Mouse (Mus musculus): ENCODE results near the gene Plch2. TPM values are rescaled to one million over a fixed set of nuclear protein-coding genes. Genes with fewer than 3 reads are reported as not detected.

Gene Plch2
- 1.5 and 1.8 TPM in 2 replicates for polyA plus RNA-seq (2016; fragmentation: Nextera tagmentation; extraction: Ambion mirVana)

GRCm38 (mm10) chr4:155056724-155057123, at the start of gene Plch2:
Gene Plch2 (minus strand): TSS chr4:155056784.
- H3K27ac ChIP-seq, result no peak within 1 kb of the TSS; the same call in 1 of the 2 replicates
- H3K4me3 ChIP-seq, result no peak within 1 kb of the TSS
- peaks cover 11% of the 10 kb centered on the region; the same call in 1 of the 2 replicates for H3K4me1 ChIP-seq
- DNase-seq (ENCODE audit: low spot score), result no peak
- peaks cover 32% of the 10 kb centered on the region; the same call in 1 of the 2 replicates for H3K27me3 ChIP-seq (ENCODE audit: low read depth, poor library complexity, severe bottlenecking)
- WGBS, result 70% methylated on average over 10 of the region's 10 CpGs
- no peaks in the 10 kb centered on the region for H3K9me3 ChIP-seq (replicated peaks)
- no peaks in the 10 kb centered on the region for H3K36me3 ChIP-seq

DNA sequence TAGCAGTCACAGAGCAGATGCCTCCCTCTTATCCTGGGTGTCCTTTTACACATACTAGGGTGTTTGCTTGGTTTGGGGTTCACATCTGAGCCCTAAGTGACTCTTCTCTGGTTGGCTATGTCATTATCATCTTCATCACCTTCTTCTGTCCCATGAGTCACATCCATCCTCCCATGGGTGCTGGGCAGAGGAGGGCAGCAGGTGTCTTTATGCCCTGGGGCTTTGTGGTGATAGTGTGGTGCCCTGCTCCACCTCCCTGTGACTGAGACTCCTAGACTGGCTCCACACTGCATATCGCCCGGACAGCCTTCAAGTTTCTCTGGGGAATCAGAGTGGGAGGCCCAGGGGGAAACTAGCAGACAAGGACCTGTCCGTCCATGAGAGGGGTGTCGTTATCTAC, 42.0 kb upstream of the Plch2 start:
- 90% methylated on average over 4 of the region's 4 CpGs for WGBS
- no peaks in the 10 kb centered on the region for H3K36me3 ChIP-seq
- H3K27me3 ChIP-seq (ENCODE audit: low read depth, poor library complexity, severe bottlenecking), result no peaks in the 10 kb centered on the region
- no peak for DNase-seq (ENCODE audit: low spot score)
- no peak overlapping the region for H3K4me3 ChIP-seq
- no peak overlapping the region for H3K27ac ChIP-seq
- H3K9me3 ChIP-seq (replicated peaks), result no peaks in the 10 kb centered on the region
- peaks cover 35% of the 10 kb centered on the region for H3K4me1 ChIP-seq

GRCm38 (mm10) chr4:155097452-155097851, 40.9 kb upstream of the Plch2 start:
- no peaks in the 10 kb centered on the region for H3K9me3 ChIP-seq (replicated peaks)
- H3K4me1 ChIP-seq, result peaks cover 37% of the 10 kb centered on the region
- H3K4me3 ChIP-seq, result no peak overlapping the region
- no peak for DNase-seq (ENCODE audit: low spot score)
- H3K27me3 ChIP-seq (ENCODE audit: low read depth, poor library complexity, severe bottlenecking), result no peaks in the 10 kb centered on the region
- H3K36me3 ChIP-seq, result peaks cover 10% of the 10 kb centered on the region
- H3K27ac ChIP-seq, result no peak overlapping the region
- WGBS, result 83% methylated on average over 6 of the region's 6 CpGs

DNA sequence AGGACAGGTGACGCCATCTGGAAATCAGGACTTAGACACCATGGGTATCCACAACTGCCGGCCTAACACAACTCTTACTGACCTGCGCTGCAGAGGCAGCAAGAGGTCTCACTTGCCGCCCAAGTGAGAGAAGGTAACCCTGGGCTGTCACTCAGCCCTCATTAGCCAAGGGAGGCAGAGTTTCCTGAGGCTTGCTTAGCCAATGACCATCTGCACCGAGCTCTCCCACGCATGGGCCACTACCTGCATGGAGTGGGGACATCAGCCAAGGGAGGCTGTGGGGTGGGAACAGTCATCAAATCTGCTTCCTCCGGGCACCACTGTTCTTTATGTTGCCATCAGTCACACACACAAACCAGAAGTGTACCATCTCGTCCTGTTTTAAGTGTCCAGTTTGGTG, 39.4 kb upstream of the Plch2 start:
- WGBS, result 81% methylated on average over 8 of the region's 8 CpGs
- H3K4me1 ChIP-seq, result peaks cover 32% of the 10 kb centered on the region
- no peaks in the 10 kb centered on the region for H3K9me3 ChIP-seq (replicated peaks)
- DNase-seq (ENCODE audit: low spot score), result no peak
- H3K27ac ChIP-seq, result 0 out of 2 replicates have a peak overlapping the region, but pooled peaks have one; percentile 28
- H3K27me3 ChIP-seq (ENCODE audit: low read depth, poor library complexity, severe bottlenecking), result no peaks in the 10 kb centered on the region
- H3K36me3 ChIP-seq, result peaks cover 15% of the 10 kb centered on the region
- no peak overlapping the region for H3K4me3 ChIP-seq

GRCm38 (mm10) chr4:155095238-155095900, 38.8 kb upstream of the Plch2 start:
- WGBS, result 50% methylated on average over 8 of the region's 8 CpGs
- Histone ChIP-seq H3K27me3 (ENCODE audit: low read depth, poor library complexity, severe bottlenecking) (no peaks in the 10 kb centered on the region), H3K9me3 (replicated peaks) (no peaks in the 10 kb centered on the region), H3K4me3 (no peak overlapping the region), H3K4me1 (peaks cover 26% of the 10 kb centered on the region), H3K27ac (peak overlapping the region; percentile 78), H3K36me3 (peaks cover 15% of the 10 kb centered on the region)
- DNase-seq (ENCODE audit: low spot score), result peak; percentile 93

DNA sequence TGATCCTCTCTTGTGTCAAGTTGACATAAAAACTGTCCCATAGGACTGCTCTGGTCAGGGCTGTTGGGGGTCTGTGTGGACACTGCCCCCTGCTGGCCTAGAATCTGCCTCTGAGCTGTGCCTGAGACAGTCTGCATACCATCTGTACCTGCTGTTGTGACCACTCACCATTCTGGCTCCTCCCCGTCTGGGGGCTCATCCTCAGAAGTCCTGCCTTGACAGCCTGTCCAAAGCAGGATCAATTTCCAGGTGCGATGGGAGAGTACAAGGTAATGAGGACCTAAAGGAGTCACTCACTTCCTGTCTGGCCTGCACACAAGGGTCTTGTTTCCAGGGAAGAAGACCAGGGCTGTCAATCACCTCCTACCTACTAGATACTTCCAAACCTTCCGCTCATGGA, 38.0 kb upstream of the Plch2 start:
- Histone ChIP-seq H3K36me3 (peaks cover 15% of the 10 kb centered on the region), H3K9me3 (replicated peaks) (no peaks in the 10 kb centered on the region), H3K27ac (0 out of 2 replicates have a peak overlapping the region, but pooled peaks have one; percentile 78), H3K4me1 (peaks cover 19% of the 10 kb centered on the region; the same call in 1 of the 2 replicates), H3K27me3 (ENCODE audit: low read depth, poor library complexity, severe bottlenecking) (no peaks in the 10 kb centered on the region), H3K4me3 (no peak overlapping the region)
- WGBS, result 72% methylated on average over 3 of the region's 3 CpGs
- peak; percentile 74 for DNase-seq (ENCODE audit: low spot score)

GRCm38 (mm10) chr4:155093431-155094149, 37.0 kb upstream of the Plch2 start:
- Histone ChIP-seq H3K4me3 (no peak overlapping the region), H3K36me3 (peaks cover 22% of the 10 kb centered on the region), H3K4me1 (peaks cover 19% of the 10 kb centered on the region; the same call in 1 of the 2 replicates), H3K27ac (0 out of 2 replicates have a peak overlapping the region, but pooled peaks have one; percentile 32), H3K27me3 (ENCODE audit: low read depth, poor library complexity, severe bottlenecking) (no peaks in the 10 kb centered on the region), H3K9me3 (replicated peaks) (no peaks in the 10 kb centered on the region)
- 85% methylated on average over 7 of the region's 7 CpGs for WGBS
- DNase-seq (ENCODE audit: low spot score), result no peak

- no peak for DNase-seq (ENCODE audit: low spot score)
- 91% methylated on average over 19 of the region's 19 CpGs for WGBS
- H3K36me3 ChIP-seq, result peaks cover 22% of the 10 kb centered on the region
- no peak overlapping the region for H3K27ac ChIP-seq
- no peak overlapping the region for H3K4me3 ChIP-seq
- no peaks in the 10 kb centered on the region for H3K27me3 ChIP-seq (ENCODE audit: low read depth, poor library complexity, severe bottlenecking)
- H3K9me3 ChIP-seq (replicated peaks), result no peaks in the 10 kb centered on the region
- H3K4me1 ChIP-seq, result peaks cover 19% of the 10 kb centered on the region; the same call in 1 of the 2 replicates
Observed at GRCm38 (mm10) chr4:155092718-155093430, 36.3 kb upstream of the Plch2 start.

DNA sequence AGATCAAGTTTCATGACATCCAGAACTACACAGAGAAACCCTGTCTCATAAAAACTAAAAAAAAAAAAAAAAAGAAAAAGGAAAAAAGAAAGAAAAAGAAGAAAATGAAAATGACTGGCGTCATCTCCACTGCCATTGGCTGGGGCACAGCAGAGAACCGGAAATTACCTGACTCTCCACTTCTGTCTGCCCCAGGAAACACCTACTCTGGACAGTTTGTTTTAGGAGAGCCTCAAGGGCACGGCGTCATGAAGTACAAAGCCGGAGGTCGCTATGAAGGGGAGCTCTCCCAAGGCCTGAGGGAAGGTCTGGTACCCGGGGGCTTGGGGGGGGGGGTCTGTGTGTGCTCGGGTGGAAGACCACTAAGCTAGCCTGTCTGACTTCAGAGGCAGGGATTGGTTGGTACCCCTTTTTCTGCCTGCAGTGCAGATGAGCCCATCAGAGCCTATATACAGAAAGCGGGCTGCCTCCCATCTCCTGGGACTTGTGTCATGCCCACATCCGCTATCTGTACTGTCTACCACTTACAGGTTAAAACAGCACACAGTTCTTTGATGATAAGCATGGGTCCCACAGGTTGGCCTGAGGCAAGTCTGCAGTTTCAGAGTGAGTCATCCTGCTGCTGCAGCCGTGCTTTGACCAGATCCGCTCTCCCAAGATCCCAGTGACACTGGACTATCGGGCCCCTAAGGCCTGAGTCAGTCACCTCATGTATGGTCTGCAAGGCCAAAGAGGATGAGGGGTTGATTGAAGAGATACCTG, 34.3 kb upstream of the Plch2 start:
- no peak overlapping the region for H3K27ac ChIP-seq
- H3K4me1 ChIP-seq, result peaks cover 36% of the 10 kb centered on the region
- H3K36me3 ChIP-seq, result peaks cover 22% of the 10 kb centered on the region
- no peaks in the 10 kb centered on the region for H3K9me3 ChIP-seq (replicated peaks)
- WGBS, result 94% methylated on average over 13 of the region's 13 CpGs
- H3K27me3 ChIP-seq (ENCODE audit: low read depth, poor library complexity, severe bottlenecking), result no peaks in the 10 kb centered on the region
- H3K4me3 ChIP-seq, result no peak overlapping the region
- DNase-seq (ENCODE audit: low spot score), result no peak

- peaks cover 37% of the 10 kb centered on the region for H3K4me1 ChIP-seq
- no peak overlapping the region for H3K27ac ChIP-seq
- H3K9me3 ChIP-seq (replicated peaks), result no peaks in the 10 kb centered on the region
- no peak overlapping the region for H3K4me3 ChIP-seq
- peaks cover 22% of the 10 kb centered on the region for H3K36me3 ChIP-seq
- no peaks in the 10 kb centered on the region for H3K27me3 ChIP-seq (ENCODE audit: low read depth, poor library complexity, severe bottlenecking)
- WGBS, result 96% methylated on average over 4 of the region's 4 CpGs
- no peak for DNase-seq (ENCODE audit: low spot score)
Observed at GRCm38 (mm10) chr4:155090147-155090546, 33.6 kb upstream of the Plch2 start.

GRCm38 (mm10) chr4:155089241-155089640, 32.7 kb upstream of the Plch2 start:
- H3K9me3 ChIP-seq (replicated peaks), result no peaks in the 10 kb centered on the region
- peaks cover 40% of the 10 kb centered on the region for H3K4me1 ChIP-seq
- H3K27ac ChIP-seq, result no peak overlapping the region
- H3K36me3 ChIP-seq, result peaks cover 26% of the 10 kb centered on the region
- 93% methylated on average over 5 of the region's 5 CpGs for WGBS
- no peak for DNase-seq (ENCODE audit: low spot score)
- no peaks in the 10 kb centered on the region for H3K27me3 ChIP-seq (ENCODE audit: low read depth, poor library complexity, severe bottlenecking)
- no peak overlapping the region for H3K4me3 ChIP-seq

Measured in limb, embryonic 10.5 days (tissue).